Mouse (Mus musculus) MEL (cell line): ENCODE measurements around the gene Pitpnc1. TPM values are rescaled to one million over a fixed set of nuclear protein-coding genes. Genes with fewer than 3 reads are reported as not detected.

Source experiments
- DNase-seq: peaks from one replicate; pipeline ENCODE4 v3.0.0; 2011; ENCODE audit warnings: low read depth, low spot score
- H3K27ac ChIP-seq: 2 replicates; pipeline ENCODE4 v1.5.1; 2012; ENCODE audit warnings: low read depth, mild to moderate bottlenecking, control low read depth, low read length, moderate library complexity; ENCODE audit not compliant: control insufficient read depth
- H3K27me3 ChIP-seq, 2 experiments: fragments of 150-350 bp in 1 of 2; sonication (generic) in 1 of 2; 2 replicates each; pipeline ENCODE4 v1.6.1; 2012; ENCODE audit warnings: low read length in 2 of 2, mild to moderate bottlenecking in 2 of 2, improper control_type of control experiment in 1 of 2, moderate library complexity in 1 of 2; ENCODE audit not compliant: insufficient read depth in 2 of 2, control insufficient read depth in 1 of 2
- H3K36me3 ChIP-seq, 2 experiments: 2 replicates each; pipeline ENCODE4 v1.6.1; 2012 to 2014; ENCODE audit warnings: low read length in 2 of 2, improper control_type of control experiment in 1 of 2, inconsistent platforms in 1 of 2, mild to moderate bottlenecking in 1 of 2; ENCODE audit not compliant: insufficient read depth in 2 of 2, control insufficient read depth in 1 of 2
- H3K4me1 ChIP-seq, 2 experiments: fragments of 150-350 bp in 1 of 2; sonication (generic) in 1 of 2; 2 replicates each; pipeline ENCODE4 v1.6.1; 2012; ENCODE audit warnings: low read length in 2 of 2, improper control_type of control experiment in 1 of 2, mild to moderate bottlenecking in 1 of 2; ENCODE audit not compliant: insufficient read depth in 2 of 2, control insufficient read depth in 1 of 2
- H3K4me3 ChIP-seq, 2 experiments: fragments of 150-350 bp in 1 of 2; sonication (generic) in 1 of 2; 2 replicates each; pipeline ENCODE4 v1.5.1; 2012; ENCODE audit warnings: low read depth in 2 of 2, low read length in 2 of 2, mild to moderate bottlenecking in 2 of 2, moderate library complexity in 2 of 2, control low read depth in 1 of 2, improper control_type of control experiment in 1 of 2; ENCODE audit not compliant: control insufficient read depth in 1 of 2, insufficient read depth in 1 of 2
- H3K79me2 ChIP-seq: 2 replicates; pipeline ENCODE4 v1.6.1; 2012; ENCODE audit warnings: mild to moderate bottlenecking, low read length, moderate library complexity; ENCODE audit not compliant: control insufficient read depth, poor library complexity, insufficient read depth
- H3K9ac ChIP-seq: 2 replicates; pipeline ENCODE4 v1.6.1; 2012; ENCODE audit warnings: low read depth, mild to moderate bottlenecking, control low read depth, low read length, moderate library complexity; ENCODE audit not compliant: control insufficient read depth, poor library complexity, severe bottlenecking
- H3K9me3 ChIP-seq: fragments of 150-350 bp; sonication (generic); replicated peaks from 2 replicates; pipeline ENCODE4 v1.6.1; 2012; ENCODE audit warnings: mild to moderate bottlenecking, low read length, improper control_type of control experiment, moderate library complexity; ENCODE audit not compliant: insufficient read depth
- BHLHE40 ChIP-seq: IDR thresholded peaks from 2 replicates; pipeline ENCODE4 v1.6.1; 2012; ENCODE audit warnings: low read depth, mild to moderate bottlenecking, inconsistent platforms, low read length, improper control_type of control experiment, borderline replicate concordance
- CHD2 ChIP-seq: IDR thresholded peaks from 2 replicates; pipeline ENCODE4 v1.6.1; 2011; ENCODE audit warnings: low read length, improper control_type of control experiment
- CTCF ChIP-seq, 3 experiments: IDR thresholded peaks in 2 of 3; conservative IDR thresholded peaks in 1 of 3; 2 replicates each; pipeline ENCODE4 v1.5.1; 2011 to 2012; ENCODE audit warnings: low read length in 3 of 3, low read depth in 2 of 3, mild to moderate bottlenecking in 2 of 3, improper control_type of control experiment in 1 of 3, inconsistent platforms in 1 of 3, mixed read lengths in 1 of 3, moderate library complexity in 1 of 3; ENCODE audit not compliant: control insufficient read depth in 1 of 3, insufficient read depth in 1 of 3, poor library complexity in 1 of 3, severe bottlenecking in 1 of 3
- E2F4 ChIP-seq: IDR thresholded peaks from 2 replicates; pipeline ENCODE4 v1.6.1; 2011; ENCODE audit warnings: low read depth, low read length, improper control_type of control experiment, borderline replicate concordance
- ELF1 ChIP-seq: IDR thresholded peaks from 2 replicates; pipeline ENCODE4 v1.6.1; 2014; ENCODE audit warnings: low read depth, mild to moderate bottlenecking, inconsistent platforms, low read length, improper control_type of control experiment, moderate library complexity
- EP300 ChIP-seq, 2 experiments: IDR thresholded peaks; 2 replicates each; pipeline ENCODE4 v1.6.1; 2011; ENCODE audit warnings: improper control_type of control experiment in 2 of 2, low read length in 2 of 2, low read depth in 1 of 2, mild to moderate bottlenecking in 1 of 2
- GABPA ChIP-seq: IDR thresholded peaks from 2 replicates; pipeline ENCODE4 v1.6.1; 2012; ENCODE audit warnings: low read depth, mild to moderate bottlenecking, inconsistent platforms, low read length, improper control_type of control experiment, moderate library complexity
- GATA1 ChIP-seq: IDR thresholded peaks from 2 replicates; pipeline ENCODE4 v1.6.1; 2011; ENCODE audit warnings: low read depth, low read length, improper control_type of control experiment
- HCFC1 ChIP-seq: IDR thresholded peaks from 2 replicates; pipeline ENCODE4 v1.6.1; 2012; ENCODE audit warnings: low read depth, mild to moderate bottlenecking, inconsistent platforms, low read length, improper control_type of control experiment, moderate library complexity
- JUND ChIP-seq: IDR thresholded peaks from 2 replicates; pipeline ENCODE4 v1.6.1; 2011; ENCODE audit warnings: low read depth, mild to moderate bottlenecking, improper control_type of control experiment, low read length
- KAT2A ChIP-seq: conservative IDR thresholded peaks from 2 replicates; pipeline ENCODE4 v1.6.1; 2012; ENCODE audit warnings: low read depth, low read length, improper control_type of control experiment, inconsistent platforms
- MAFK ChIP-seq: IDR thresholded peaks from 2 replicates; pipeline ENCODE4 v1.6.1; 2011; ENCODE audit warnings: low read depth, mild to moderate bottlenecking, low read length, improper control_type of control experiment, borderline replicate concordance
- MAX ChIP-seq: IDR thresholded peaks from 2 replicates; pipeline ENCODE4 v1.6.1; 2011; ENCODE audit warnings: low read length, improper control_type of control experiment
- MAZ ChIP-seq: IDR thresholded peaks from 2 replicates; pipeline ENCODE4 v1.6.1; 2012; ENCODE audit warnings: low read depth, mild to moderate bottlenecking, inconsistent platforms, low read length, improper control_type of control experiment
- MEF2A ChIP-seq: IDR thresholded peaks from 2 replicates; pipeline ENCODE4 v1.6.1; 2014; ENCODE audit warnings: low read depth, mild to moderate bottlenecking, inconsistent platforms, low read length, improper control_type of control experiment; ENCODE audit not compliant: poor library complexity, insufficient replicate concordance, severe bottlenecking; ENCODE audit errors: extremely low read depth
- MXI1 ChIP-seq: IDR thresholded peaks from 2 replicates; pipeline ENCODE4 v1.6.1; 2011; ENCODE audit warnings: mild to moderate bottlenecking, low read depth, low read length, improper control_type of control experiment
- MYB ChIP-seq: IDR thresholded peaks from 2 replicates; pipeline ENCODE4 v1.6.1; 2011; ENCODE audit warnings: mild to moderate bottlenecking, low read depth, low read length, improper control_type of control experiment
- MYC ChIP-seq: IDR thresholded peaks from 2 replicates; pipeline ENCODE4 v1.6.1; 2011; ENCODE audit warnings: low read depth, mild to moderate bottlenecking, low read length, improper control_type of control experiment, moderate library complexity
- NELFE ChIP-seq: IDR thresholded peaks from 2 replicates; pipeline ENCODE4 v1.6.1; 2011; ENCODE audit warnings: low read depth, low read length, improper control_type of control experiment
- NRF1 ChIP-seq: IDR thresholded peaks from 2 replicates; pipeline ENCODE4 v1.6.1; 2014; ENCODE audit warnings: low read depth, mild to moderate bottlenecking, inconsistent platforms, low read length, improper control_type of control experiment, moderate library complexity; ENCODE audit not compliant: poor library complexity, insufficient read depth, severe bottlenecking
- POLR2A ChIP-seq, 2 experiments: IDR thresholded peaks; 2 replicates each; pipeline ENCODE4 v1.6.1; 2011 to 2012; ENCODE audit warnings: low read length in 2 of 2, mild to moderate bottlenecking in 2 of 2, control low read depth in 1 of 2, improper control_type of control experiment in 1 of 2, low read depth in 1 of 2, moderate library complexity in 1 of 2; ENCODE audit not compliant: control insufficient read depth in 1 of 2, insufficient read depth in 1 of 2, poor library complexity in 1 of 2
- POLR2AphosphoS2 ChIP-seq: IDR thresholded peaks from 2 replicates; pipeline ENCODE4 v1.6.1; 2011; ENCODE audit warnings: low read length, improper control_type of control experiment
- POLR2AphosphoS5 ChIP-seq: IDR thresholded peaks from 2 replicates; pipeline ENCODE4 v1.6.1; 2012; ENCODE audit warnings: low read depth, borderline replicate concordance, mild to moderate bottlenecking, inconsistent platforms, low read length, moderate library complexity, mixed read lengths
- RAD21 ChIP-seq: IDR thresholded peaks from 2 replicates; pipeline ENCODE4 v1.6.1; 2011; ENCODE audit warnings: mild to moderate bottlenecking, low read depth, low read length, improper control_type of control experiment
- RCOR1 ChIP-seq: IDR thresholded peaks from 2 replicates; pipeline ENCODE4 v1.6.1; 2012; ENCODE audit warnings: low read depth, mild to moderate bottlenecking, inconsistent platforms, low read length, improper control_type of control experiment
- SIN3A ChIP-seq: IDR thresholded peaks from 2 replicates; pipeline ENCODE4 v1.6.1; 2012; ENCODE audit warnings: low read length, improper control_type of control experiment, inconsistent platforms
- SMC3 ChIP-seq: IDR thresholded peaks from 2 replicates; pipeline ENCODE4 v1.6.1; 2011; ENCODE audit warnings: low read depth, low read length, improper control_type of control experiment
- TAL1 ChIP-seq: IDR thresholded peaks from 2 replicates; pipeline ENCODE4 v1.6.1; 2012; ENCODE audit warnings: mild to moderate bottlenecking, inconsistent platforms, low read length, moderate library complexity, mixed read lengths
- TBP ChIP-seq: IDR thresholded peaks from 2 replicates; pipeline ENCODE4 v1.8.0; 2011; ENCODE audit warnings: low read depth, low read length, improper control_type of control experiment
- TCF12 ChIP-seq: IDR thresholded peaks from 2 replicates; pipeline ENCODE4 v1.6.1; 2014; ENCODE audit warnings: low read depth, mild to moderate bottlenecking, inconsistent platforms, low read length, improper control_type of control experiment, moderate library complexity
- UBTF ChIP-seq: IDR thresholded peaks from 2 replicates; pipeline ENCODE4 v1.6.1; 2012; ENCODE audit warnings: low read depth, mild to moderate bottlenecking, inconsistent platforms, low read length, improper control_type of control experiment, moderate library complexity, borderline replicate concordance; ENCODE audit not compliant: insufficient read depth
- USF1 ChIP-seq: IDR thresholded peaks from 2 replicates; pipeline ENCODE4 v1.6.1; 2014; ENCODE audit warnings: low read depth, mild to moderate bottlenecking, inconsistent platforms, low read length, improper control_type of control experiment, moderate library complexity
- USF2 ChIP-seq, 2 experiments: IDR thresholded peaks; 2 replicates each; pipeline ENCODE4 v1.6.1; 2011 to 2012; ENCODE audit warnings: improper control_type of control experiment in 2 of 2, low read length in 2 of 2, borderline replicate concordance in 1 of 2, inconsistent platforms in 1 of 2, low read depth in 1 of 2, mild to moderate bottlenecking in 1 of 2; ENCODE audit not compliant: insufficient read depth in 1 of 2
- ZC3H11A ChIP-seq: IDR thresholded peaks from 2 replicates; pipeline ENCODE4 v1.6.1; 2012; ENCODE audit warnings: low read depth, mild to moderate bottlenecking, inconsistent platforms, low read length, improper control_type of control experiment
- ZKSCAN1 ChIP-seq: IDR thresholded peaks from 2 replicates; pipeline ENCODE4 v1.6.1; 2012; ENCODE audit warnings: low read depth, mild to moderate bottlenecking, inconsistent platforms, low read length, improper control_type of control experiment, moderate library complexity
- ZNF384 ChIP-seq: IDR thresholded peaks from 2 replicates; pipeline ENCODE4 v1.6.1; 2012; ENCODE audit warnings: low read depth, mild to moderate bottlenecking, inconsistent platforms, low read length, improper control_type of control experiment
- polyA plus RNA-seq, 2 experiments: library from polyadenylated mRNA; stranded (reverse) in 1 of 2; unstranded in 1 of 2; fragments of >175 nt in 1 of 2; fragments of >200 nt in 1 of 2; gene quantifications; 2 replicates each; pipeline versions ENCODE4 v1.2.1 to v1.2.4; 2012; ENCODE audit warnings: low replicate concordance in 2 of 2, low read depth in 1 of 2; ENCODE audit not compliant: insufficient read length in 2 of 2, insufficient read depth in 1 of 2, missing spikeins in 1 of 2
- total RNA-seq: library from RNA; depleted of rRNA; stranded (reverse); fragments of 300-350 nt; gene quantifications from 2 replicates; pipeline ENCODE4 v1.2.3, GENCODE M21; 2012; rRNA removed

The Pitpnc1 gene
- total RNA-seq, result 19.3 and 31.9 TPM in 2 replicates
- polyA plus RNA-seq, result 10 to 100 TPM in 1 of 2 experiments, not detected in 1; 25.3 TPM

DNA sequence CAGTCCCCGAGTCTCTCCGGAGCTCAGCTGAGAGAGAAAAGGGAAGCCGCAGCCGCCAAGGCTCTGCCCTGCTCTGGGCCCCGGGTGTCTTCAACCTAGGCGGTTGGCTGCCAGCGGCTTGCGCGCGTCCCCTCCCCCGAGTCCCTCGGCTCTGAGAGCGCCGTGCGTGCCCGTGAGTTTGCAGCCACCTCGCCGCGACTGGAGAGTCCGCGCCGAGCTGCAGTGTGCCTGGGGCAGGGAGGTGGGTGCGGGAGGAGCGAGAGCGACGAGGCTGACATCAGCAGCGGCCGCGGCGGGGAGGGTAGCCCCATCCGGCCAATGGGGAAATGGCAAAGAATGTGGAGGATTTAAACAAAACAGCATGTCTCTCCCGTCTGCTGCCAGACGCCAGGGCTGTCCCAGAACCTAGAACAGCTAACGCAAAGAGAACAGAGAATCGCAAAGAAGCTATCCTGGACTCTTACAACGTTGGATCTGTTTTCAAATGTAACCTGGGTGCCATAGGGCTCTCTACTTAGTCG is at the start of gene Pitpnc1:
TSS of gene Pitpnc1 (minus strand) at position 179 of the 521 bp plus-strand sequence.
- peak; percentile 96 for DNase-seq
- Histone ChIP-seq H3K9ac (peak within 1 kb of the TSS; percentile 93), H3K4me3 (peak within 1 kb of the TSS; percentile 88 to 89), H3K4me1 (peaks cover 17 to 26% of the 10 kb centered on the region in 2 experiments), H3K79me2 (peaks cover 42% of the 10 kb centered on the region), H3K27ac (peak within 1 kb of the TSS; percentile 99), H3K27me3 (no peaks in the 10 kb centered on the region), H3K9me3 (no peaks in the 10 kb centered on the region), H3K36me3 (peaks cover 0 to 27% of the 10 kb centered on the region in 2 experiments; a peak in 2 of 4 replicates)
- 0 out of 2 replicates have a peak, but pooled peaks have one; percentile 16 for TF ChIP-seq MAFK
- peak; percentile 89 for TF ChIP-seq POLR2AphosphoS2
- peak; percentile 90 for TF ChIP-seq TBP
- peak; percentile 66 for TF ChIP-seq HCFC1
- peak; percentile 81 for TF ChIP-seq MAX
- TF ChIP-seq GABPA, result peak; percentile 52; the same call in 1 of the 2 replicates
- peak; percentile 93 to 94 for TF ChIP-seq POLR2A (IDR thresholded peaks at IDR 0.05; ENCODE audit: control insufficient read depth in 1 of 2, insufficient read depth in 1 of 2, low read depth in 1 of 2, low read length in 2 of 2, poor library complexity in 1 of 2)
- no peak for TF ChIP-seq CHD2
- peak; percentile 80 for TF ChIP-seq TCF12
- TF ChIP-seq KAT2A, result peak; percentile 28; the same call in 1 of the 2 replicates
- peak; percentile 18; the same call in 1 of the 2 replicates for TF ChIP-seq ZNF384
- peak; percentile 48; the same call in 1 of the 2 replicates for TF ChIP-seq ELF1
- no peak; the same call in none of the 2 replicates for TF ChIP-seq RAD21
- TF ChIP-seq CTCF (IDR thresholded peaks at IDR 0.05 in 2 of 3, conservative IDR thresholded peaks at IDR 0.05 in 1 of 3; ENCODE audit: control insufficient read depth in 1 of 3, insufficient read depth in 1 of 3, low read depth in 2 of 3, low read length in 3 of 3, poor library complexity in 1 of 3, severe bottlenecking in 1 of 3), result no peak
- TF ChIP-seq NELFE, result peak; percentile 96
- TF ChIP-seq MEF2A, result no peak
- peak; percentile 92; the same call in 1 of the 2 replicates for TF ChIP-seq SIN3A
- TF ChIP-seq USF2 (IDR thresholded peaks at IDR 0.05; ENCODE audit: borderline replicate concordance in 1 of 2, insufficient read depth in 1 of 2, low read depth in 1 of 2, low read length in 2 of 2), result no peak
- TF ChIP-seq POLR2AphosphoS5, result no peak
- TF ChIP-seq MAZ, result peak; percentile 96
- TF ChIP-seq USF1, result no peak
- TF ChIP-seq GATA1, result no peak
- no peak for TF ChIP-seq RCOR1
- TF ChIP-seq UBTF, result peak; percentile 99
- TF ChIP-seq SMC3, result peak; percentile 24
- TF ChIP-seq ZKSCAN1, result peak; percentile 44; the same call in 1 of the 2 replicates
- TF ChIP-seq NRF1, result 0 out of 2 replicates have a peak, but pooled peaks have one; percentile 43
- TF ChIP-seq ZC3H11A, result no peak
- peak; percentile 97 for TF ChIP-seq MXI1
- TF ChIP-seq MYB, result no peak
- TF ChIP-seq E2F4, result 0 out of 2 replicates have a peak, but pooled peaks have one; percentile 52
- no peak for TF ChIP-seq JUND
- TF ChIP-seq TAL1, result no peak
- TF ChIP-seq MYC, result peak; percentile 71
- no peak; a peak in 2 of 4 replicates for TF ChIP-seq EP300 (IDR thresholded peaks at IDR 0.05; ENCODE audit: low read depth in 1 of 2, low read length in 2 of 2)
- no peak for TF ChIP-seq BHLHE40
